Mouse (Mus musculus) right cerebral cortex, adult 2 months (tissue): ENCODE results near the gene Gstp3.
"Not testable (repeated sequence)": the region's sequence is repeated elsewhere in the genome, so short reads cannot be mapped to it uniquely, and the experiment has no call there.

Source experiments
- DNase-seq, 2 experiments: peaks; one replicate each; pipeline ENCODE4 v3.0.0; 2021 to 2022; ENCODE audit warnings: low spot score in 2 of 2

Gene Gstp3

GRCm38 (mm10) chr19:4060899-4061465 lies 1.6 kb upstream of the Gstp3 start:
- no peak for DNase-seq

GRCm38 (mm10) chr19:4060044-4060898 lies 902 bp upstream of the Gstp3 start:
- DNase-seq: not testable (repeated sequence)

GRCm38 (mm10) chr19:4058581-4058980 lies 788 bp downstream of the Gstp3 start:
- no peak for DNase-seq

GRCm38 (mm10) chr19:4057962-4058361 lies 1.4 kb downstream of the Gstp3 start:
- no peak for DNase-seq

GRCm38 (mm10) chr19:4057389-4057788 lies 2.0 kb downstream of the Gstp3 start:
- no peak for DNase-seq

- DNase-seq: no peak
Observed at GRCm38 (mm10) chr19:4056727-4057126, 2.6 kb downstream of the Gstp3 start.

GRCm38 (mm10) chr19:4055947-4056693 lies 3.2 kb downstream of the Gstp3 start:
- DNase-seq: no peak

GRCm38 (mm10) chr19:4055216-4055946 lies 4.0 kb downstream of the Gstp3 start:
- no peak for DNase-seq

- DNase-seq: no peak
Observed at GRCm38 (mm10) chr19:4054613-4055012, 4.8 kb downstream of the Gstp3 start.

GRCm38 (mm10) chr19:4052516-4053030 lies 6.8 kb downstream of the Gstp3 start:
- no peak for DNase-seq

GRCm38 (mm10) chr19:4051741-4052515 lies 7.4 kb downstream of the Gstp3 start:
- peak; percentile 52 to 55 for DNase-seq

GRCm38 (mm10) chr19:4051016-4051415 lies 8.4 kb downstream of the Gstp3 start:
- no peak for DNase-seq

- DNase-seq: not testable (repeated sequence)
Observed at GRCm38 (mm10) chr19:4049069-4049468, 10.3 kb downstream of the Gstp3 start.

- peak; percentile 61 to 71 for DNase-seq
Observed at GRCm38 (mm10) chr19:4047859-4048258, 11.5 kb downstream of the Gstp3 start.

GRCm38 (mm10) chr19:4046866-4047254 lies 12.5 kb downstream of the Gstp3 start:
- no peak for DNase-seq

GRCm38 (mm10) chr19:4045966-4046865 lies 13.2 kb downstream of the Gstp3 start, which contains the start of gene Gstp2:
Gene Gstp2 (minus strand): TSS chr19:4046023.
- peak; percentile 85 to 90 for DNase-seq

- DNase-seq: not testable (repeated sequence)
Observed at GRCm38 (mm10) chr19:4044109-4044508, 15.3 kb downstream of the Gstp3 start.

GRCm38 (mm10) chr19:4042124-4042523 lies 17.2 kb downstream of the Gstp3 start:
- DNase-seq: no peak

- DNase-seq: not testable (repeated sequence)
Observed at GRCm38 (mm10) chr19:4041500-4041899, 17.9 kb downstream of the Gstp3 start.

GRCm38 (mm10) chr19:4040941-4041340 lies 18.4 kb downstream of the Gstp3 start:
- not testable (repeated sequence) for DNase-seq
